Mouse (Mus musculus): ENCODE results near the gene Srpk2.
"Not testable (repeated sequence)": the region's sequence is repeated elsewhere in the genome, so short reads cannot be mapped to it uniquely, and the experiment has no call there.

The Srpk2 gene

DNA sequence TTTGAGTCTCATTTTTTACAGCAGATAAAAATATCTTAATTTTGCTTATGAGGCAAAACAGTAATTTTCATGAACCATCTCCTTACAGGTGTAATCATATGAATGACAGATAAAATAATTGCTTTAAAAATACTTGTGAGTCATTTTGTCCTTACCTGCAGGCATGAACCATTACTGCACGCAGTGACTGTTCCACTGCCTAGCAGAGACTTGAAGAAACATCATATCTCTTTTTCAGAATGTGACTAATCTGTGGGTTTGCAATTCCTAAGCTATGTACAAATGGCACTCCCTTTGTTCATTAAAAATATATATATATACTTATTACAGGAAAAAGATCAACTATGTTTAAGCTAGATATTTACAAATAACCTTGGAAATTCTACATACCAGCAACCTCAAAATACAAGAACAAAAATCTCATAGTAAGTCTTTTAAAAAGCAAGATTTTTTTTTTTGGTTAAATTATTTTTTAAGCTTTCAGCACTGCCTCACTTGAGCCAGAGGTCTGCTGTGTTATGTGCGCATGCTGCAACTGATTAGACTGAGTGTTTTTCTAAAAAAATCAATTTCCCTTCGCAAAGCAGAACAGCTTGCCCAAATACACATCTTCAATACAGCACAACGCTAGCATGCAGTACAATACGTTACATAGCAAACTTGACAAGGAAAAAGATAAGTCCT is 68.7 kb downstream of the Srpk2 start:
- DNase-seq (ENCODE audit: low spot score in 2 of 2): no peak

DNA sequence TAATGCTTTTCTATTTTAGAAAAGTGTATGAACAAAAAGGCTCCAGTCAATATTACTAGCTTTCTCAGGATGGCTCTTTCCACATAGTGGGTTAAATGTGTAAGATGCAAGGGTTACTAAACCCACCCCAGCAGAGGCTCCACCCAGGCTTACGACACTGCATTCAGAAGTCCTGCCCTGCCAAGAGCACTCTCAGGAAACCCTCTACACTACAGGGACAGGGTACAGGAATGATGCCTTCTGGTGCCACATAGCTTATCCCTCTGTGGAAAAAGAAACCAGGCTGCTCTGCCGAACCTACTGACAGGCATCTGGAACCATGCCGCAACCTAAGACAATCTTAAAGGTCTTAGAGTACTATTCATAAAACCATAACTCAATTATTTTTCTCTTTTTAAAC is 71.6 kb downstream of the Srpk2 start:
- no peak for DNase-seq (ENCODE audit: low spot score in 2 of 2)

DNA sequence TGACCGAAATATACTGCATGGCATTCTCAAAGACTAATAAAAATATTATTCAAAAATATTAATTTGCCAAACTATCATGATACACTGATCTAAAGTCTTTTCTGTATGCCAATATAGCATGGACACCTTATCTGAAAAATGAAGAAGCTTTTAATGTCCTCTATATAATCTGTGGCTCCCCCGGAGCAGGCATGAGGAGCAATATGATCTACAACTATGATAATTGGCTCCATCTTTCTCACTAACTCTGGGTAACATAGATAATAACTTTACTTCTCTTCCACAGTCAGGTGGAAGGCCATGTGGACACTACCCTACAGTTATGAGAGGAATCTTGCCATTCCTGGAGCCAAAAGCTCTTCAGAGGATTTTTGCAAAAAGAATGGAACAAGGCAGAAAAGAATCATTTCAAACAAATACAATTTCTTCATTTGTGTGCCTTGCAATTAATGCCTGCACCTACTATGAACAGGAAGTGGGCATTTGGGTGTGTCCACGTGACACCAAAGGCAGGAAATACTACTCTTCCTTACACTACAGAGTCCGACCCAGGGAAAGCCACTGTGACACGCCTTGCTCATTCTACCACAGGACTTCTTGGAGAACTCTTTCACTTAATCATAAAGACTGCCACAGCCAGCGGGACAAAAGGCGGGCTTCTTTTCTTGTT is 80.2 kb downstream of the Srpk2 start:
- DNase-seq (ENCODE audit: low spot score in 2 of 2): no peak

DNA sequence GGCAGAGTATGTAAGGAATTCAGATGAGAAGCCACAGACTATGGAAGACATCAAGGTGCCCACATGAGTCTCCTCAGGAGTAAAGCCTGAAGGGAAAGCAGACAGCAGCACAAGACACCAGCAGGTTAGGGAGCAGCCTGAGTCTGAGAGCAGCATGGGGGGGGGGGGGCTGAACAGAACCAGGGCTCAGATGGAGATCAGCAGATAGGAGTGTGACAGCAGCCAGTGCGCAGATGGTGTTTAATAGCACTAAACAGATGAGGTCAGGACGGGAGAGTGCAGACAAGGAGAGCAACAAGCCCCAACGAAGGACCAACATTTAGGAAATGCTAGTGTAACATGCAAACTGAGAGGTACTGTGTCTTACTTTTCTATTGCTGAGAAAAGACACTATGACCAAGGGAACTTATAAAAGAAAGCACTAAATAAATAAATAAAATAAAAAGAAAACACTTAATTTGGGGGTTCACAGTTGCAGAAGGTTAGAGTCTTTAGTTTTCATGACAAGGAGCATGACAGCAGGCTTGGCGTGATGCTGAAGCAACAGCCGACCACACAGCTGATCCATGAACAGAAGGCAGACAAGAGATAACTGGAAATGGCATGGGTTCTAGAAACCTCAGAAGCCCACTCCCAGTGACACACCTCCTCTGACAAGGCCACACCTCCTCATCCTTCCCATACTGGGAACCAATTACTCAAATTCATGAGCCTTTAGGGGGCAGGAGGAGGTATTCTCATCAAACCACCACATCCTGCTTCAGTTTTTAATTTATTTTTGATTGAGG is 84.5 kb downstream of the Srpk2 start:
- no peak for DNase-seq (ENCODE audit: low spot score in 2 of 2)

DNA sequence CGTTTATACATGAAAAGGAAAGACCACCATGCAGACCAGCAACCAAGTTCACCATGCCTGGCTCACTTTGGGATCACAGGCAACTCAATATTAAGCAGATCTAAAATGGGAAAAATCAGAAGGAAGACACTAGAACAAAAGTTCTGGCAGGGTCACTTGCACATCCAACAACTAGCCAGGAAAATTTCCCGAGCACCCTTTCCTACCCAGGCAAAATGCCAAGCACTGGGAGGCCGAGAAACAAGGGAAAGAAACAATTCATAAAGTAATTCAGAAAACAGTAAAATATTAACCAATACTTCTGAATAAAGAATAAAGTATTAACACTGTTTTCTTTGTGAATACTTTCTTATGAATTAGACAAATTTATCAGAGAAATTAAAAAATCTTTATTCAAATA is 85.2 kb downstream of the Srpk2 start:
- no peak for DNase-seq (ENCODE audit: low spot score in 2 of 2)

DNA sequence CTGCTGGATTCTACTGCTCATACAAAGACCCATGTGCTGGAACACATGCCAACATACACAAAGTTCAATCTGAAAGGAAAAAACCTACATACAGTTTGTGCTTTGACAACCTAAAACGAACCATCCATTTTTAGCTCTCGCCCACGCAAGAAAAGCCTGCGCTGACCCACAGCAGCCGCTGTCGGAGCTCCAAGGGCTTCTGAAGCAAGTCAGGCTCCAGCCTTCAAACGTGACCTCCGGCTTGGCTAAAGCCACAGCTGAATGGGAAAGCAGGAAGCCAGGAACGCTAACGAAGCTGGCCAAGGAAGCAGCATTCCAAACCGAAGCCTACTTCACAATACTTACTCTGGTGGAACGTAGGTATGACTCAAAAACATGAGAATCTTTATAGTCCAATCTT is 85.9 kb downstream of the Srpk2 start:
- DNase-seq (ENCODE audit: low spot score in 2 of 2): no peak

DNA sequence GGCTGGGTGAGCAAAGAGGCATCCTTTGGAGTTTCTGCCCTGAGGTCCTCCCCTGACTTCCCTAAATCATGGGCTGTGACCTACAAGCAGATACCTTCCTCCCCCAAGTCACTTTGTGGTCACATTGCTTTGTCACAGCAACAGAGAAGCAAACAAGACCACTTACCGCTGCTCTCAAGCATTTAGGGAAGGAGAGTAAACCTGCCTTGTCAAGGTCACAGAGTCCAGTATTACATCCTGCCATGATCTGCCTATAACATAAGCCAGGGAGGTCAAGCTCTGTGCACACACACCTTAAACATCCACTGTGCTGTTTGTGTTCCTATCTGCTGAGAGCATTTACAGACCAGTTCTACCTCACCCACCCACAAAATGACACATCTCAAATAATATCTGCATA is 86.4 kb downstream of the Srpk2 start:
- no peak for DNase-seq (ENCODE audit: low spot score in 2 of 2)

DNA sequence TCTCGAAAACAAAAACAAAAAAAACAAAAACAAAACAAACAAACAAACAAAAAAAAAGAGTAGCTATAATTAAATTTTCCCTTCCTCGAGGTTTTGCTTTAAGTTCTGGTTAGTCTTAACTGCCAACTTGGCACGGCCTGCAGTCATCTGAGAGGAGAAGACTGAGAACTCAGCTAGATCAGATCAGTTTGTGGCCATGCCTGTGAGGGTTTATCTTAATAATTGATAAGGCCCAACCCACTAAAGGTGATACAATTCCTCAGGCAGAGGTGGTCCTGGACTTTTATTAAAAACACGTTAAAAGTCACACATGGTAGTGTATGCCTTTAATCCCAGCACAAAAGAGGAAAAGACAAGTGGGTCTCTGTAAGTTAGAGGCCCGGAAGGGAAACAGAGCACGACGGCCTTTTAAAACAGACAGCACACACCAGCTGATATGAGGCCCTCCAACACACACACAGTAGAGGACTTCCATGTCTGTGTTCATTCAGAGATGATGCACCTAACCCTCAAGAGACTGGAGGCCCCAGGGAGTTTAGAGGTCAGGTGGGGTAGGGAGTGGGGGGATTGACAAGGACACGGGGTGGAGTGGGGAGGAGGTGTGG is 87.1 kb downstream of the Srpk2 start:
- DNase-seq (ENCODE audit: low spot score in 2 of 2): no peak

DNA sequence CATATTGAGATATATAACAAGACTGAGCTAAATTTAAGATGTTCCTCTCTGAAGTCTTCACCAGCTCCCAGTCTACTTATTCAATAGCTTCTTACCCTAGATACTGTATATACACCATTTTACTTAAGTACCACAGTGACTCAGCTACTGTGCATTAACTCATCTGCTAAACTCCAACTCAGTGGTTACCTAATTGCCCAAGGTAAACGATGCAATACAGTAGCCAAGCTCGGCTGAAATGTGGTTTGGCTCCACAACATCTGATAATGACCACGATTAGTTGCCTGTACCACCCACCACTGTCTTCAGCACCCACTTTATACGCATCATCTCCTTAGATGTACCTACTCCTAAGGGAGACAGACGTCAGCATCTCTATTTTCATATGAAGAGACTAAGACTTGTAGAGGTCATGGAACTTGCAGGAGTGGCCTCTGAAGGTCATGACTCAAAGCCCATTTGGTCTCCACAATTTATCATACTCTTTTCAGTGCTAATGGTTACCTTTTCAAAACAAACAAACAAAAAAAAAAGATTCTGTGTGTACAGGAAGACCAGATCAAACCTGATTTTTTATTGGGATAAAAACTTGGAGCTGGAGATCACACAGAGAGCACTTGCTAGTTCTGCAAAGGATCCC is 88.0 kb downstream of the Srpk2 start:
- no peak for DNase-seq (ENCODE audit: low spot score in 2 of 2)

DNA sequence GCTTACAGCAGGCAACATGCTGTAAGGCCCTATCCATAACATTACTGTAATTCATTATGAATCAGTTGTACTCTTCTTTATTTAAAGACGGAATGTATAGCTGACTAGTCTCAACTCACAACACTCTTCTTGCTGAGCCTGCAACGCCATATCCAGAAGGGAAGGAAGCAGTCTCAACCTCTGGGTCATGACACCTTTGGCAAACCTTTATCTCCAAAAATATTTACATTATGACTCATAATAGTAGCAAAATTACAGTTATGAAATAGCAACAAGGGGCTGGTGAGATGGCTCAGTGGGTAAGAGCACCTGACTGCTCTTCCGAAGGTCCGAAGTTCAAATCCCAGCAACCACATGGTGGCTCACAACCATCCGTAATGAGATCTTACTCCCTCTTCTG is 94.1 kb downstream of the Srpk2 start:
- DNase-seq (ENCODE audit: low spot score in 2 of 2): not testable (repeated sequence)

DNA sequence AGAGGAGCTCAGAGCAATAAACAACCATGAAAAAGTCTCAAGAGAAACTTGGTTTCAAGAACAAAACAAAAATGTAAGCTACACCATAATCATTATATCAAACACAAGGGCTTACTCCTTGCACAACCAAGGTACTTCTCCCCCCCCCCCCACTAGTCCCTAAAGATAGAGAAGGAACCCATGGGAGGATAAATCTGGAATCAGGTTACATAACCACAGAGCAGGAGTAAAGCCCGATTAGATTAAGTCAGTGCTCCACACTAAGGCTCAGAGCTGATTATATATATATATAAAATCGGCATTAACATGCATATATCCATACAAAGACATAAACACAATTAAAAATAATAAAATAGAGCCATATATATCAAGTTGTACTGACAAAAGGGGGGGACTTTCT is 96.8 kb downstream of the Srpk2 start:
- DNase-seq (ENCODE audit: low spot score in 2 of 2): no peak

DNA sequence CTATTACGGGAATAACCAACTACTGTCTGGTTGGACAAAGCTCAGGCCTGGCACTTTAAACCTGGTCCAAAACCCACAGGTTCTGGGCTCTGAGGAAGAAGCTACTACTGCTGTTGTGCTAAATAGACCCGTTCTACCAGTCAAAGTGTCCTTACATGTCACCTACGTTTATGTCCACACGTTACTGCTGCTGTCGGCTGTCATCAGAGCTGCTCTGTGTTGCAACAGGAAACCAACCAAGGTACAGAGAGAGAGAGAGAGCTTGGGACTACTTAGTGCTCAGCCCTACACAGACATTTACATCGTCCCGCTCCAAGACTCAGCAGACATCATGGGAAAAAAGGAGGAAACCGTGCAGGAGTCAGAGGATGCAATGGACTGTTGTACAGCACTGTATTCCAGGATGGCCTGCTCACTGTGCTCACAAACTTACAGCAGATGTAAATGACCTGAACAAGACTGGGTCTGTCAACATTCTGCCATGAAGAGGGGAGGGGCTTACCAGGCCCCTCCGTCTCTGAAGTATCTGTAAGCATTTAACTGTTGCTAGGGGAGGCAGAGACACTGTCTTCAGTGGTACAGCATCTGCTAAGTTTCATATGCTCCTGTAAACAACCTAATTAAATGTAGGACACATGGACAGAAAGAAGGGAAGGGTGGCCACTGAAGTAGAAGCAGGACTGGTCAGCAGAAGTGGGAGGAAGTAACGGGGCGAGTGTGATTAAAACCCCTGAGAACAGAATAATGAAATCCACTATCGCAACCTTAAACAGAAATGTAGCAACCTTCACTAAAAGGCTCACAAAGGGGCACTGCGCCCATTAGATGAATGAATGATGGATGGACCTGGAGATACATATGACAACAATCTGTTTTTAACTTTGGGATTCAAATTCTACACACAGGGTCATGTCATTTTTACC is 97.6 kb downstream of the Srpk2 start:
- DNase-seq (ENCODE audit: low spot score in 2 of 2): no peak

DNA sequence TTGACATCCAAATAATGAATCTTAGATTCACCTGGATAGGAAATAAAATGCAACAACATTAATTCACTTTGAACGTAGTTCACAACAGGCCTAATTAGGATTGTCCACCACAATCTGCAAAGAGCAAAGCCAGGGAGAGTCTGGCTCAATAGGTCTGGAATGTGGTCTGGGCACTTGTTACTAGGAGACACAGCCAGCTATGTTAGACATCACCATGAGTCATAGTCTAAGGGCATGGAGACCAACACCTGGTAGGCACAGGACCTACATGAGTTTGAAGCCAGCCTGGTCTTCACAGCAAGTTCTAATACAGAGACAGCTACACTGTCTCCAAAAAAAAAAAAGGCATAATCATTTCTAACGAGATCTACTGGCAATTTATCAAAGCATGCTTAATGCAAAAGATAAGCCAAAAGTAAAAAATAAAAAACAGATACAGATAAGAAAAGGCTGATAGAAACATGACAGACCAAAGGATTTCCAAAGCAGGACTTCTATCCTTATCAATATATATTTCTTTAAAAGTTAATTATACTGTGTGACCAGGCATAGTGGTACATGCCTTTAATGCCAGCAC is 102.8 kb downstream of the Srpk2 start:
- DNase-seq (ENCODE audit: low spot score in 2 of 2): no peak

DNA sequence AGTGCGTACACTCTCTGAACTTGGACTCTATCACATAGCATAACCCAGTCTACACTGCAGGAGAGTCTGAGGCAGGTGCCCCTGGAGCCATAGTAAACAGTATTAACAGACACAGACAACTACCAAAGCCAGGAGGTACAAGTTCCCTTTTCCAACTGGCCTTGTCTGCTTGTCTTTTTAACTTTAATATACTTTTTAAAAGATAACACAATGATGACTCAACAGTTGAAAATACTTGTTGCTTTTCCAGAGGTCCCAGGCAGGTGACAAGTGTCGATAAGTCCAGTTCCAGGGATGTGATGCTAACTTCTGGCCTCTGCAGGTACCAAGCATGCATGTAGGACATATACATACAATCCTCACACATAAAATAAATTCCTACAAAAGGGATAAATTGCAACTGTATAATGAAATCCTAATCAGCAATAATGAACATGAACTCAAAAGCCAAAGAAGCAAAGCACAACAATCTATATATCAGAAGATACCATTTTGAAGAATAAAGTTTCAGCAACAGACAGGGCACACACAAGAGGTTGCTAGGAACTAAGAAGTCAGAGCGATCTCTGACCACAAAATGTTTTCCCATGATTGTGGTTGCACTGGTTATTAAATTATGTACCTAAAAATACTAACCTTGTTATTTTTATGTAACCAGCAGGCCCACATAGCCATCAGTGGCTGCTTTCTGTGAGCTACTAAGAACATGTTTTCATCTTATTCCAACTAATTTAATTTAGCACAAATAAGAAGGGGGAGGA is 105.1 kb downstream of the Srpk2 start:
- DNase-seq (ENCODE audit: low spot score in 2 of 2): no peak

DNA sequence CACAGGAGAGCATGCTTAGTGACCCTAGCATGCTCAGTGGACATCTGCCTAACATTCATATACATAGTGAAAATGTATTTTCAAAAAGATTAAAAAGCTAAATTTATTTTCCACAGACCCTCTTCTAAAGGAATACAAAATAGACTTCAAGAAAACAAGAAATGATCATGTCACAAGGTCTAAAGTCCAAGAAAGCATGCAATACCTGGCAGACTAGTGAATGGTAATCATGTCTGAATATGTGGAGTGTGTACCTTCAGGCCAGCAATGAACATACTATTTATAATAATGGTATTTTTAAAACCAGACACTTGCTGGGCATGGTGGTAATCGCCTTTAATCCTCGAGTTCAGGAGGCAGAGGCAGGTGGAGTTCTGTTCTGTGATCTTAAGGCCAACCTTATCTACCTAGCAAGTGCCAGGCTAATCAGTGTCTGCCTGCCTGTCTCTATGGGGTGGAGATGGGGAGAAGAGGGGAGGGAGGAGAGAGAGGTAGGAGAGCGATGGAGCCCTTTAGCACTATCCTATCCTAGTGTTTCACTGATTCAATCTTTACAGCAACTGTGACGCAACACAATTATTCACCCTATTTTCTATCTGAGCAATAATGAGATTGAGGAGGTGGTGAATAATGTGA is 106.0 kb downstream of the Srpk2 start:
- no peak for DNase-seq (ENCODE audit: low spot score in 2 of 2)

DNA sequence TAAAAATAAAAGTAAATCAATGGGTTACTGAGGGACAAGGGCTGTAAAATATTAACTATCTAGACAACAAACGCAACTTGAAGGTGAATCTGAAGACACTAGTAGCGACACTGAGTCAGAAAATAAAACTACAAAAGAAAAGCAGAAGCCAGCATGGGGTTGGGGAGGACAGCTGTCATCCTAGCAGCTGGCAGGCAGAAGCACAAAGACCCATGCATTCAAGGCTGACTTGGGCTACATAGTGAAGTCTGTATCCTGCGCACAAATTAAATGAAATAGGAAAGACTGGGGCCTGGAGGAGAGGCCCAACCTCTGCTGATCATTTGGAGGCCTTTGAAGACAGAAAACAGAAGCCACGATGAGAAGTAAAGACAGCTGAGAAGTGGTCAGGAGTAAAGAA is 106.6 kb downstream of the Srpk2 start:
- no peak for DNase-seq (ENCODE audit: low spot score in 2 of 2)

DNA sequence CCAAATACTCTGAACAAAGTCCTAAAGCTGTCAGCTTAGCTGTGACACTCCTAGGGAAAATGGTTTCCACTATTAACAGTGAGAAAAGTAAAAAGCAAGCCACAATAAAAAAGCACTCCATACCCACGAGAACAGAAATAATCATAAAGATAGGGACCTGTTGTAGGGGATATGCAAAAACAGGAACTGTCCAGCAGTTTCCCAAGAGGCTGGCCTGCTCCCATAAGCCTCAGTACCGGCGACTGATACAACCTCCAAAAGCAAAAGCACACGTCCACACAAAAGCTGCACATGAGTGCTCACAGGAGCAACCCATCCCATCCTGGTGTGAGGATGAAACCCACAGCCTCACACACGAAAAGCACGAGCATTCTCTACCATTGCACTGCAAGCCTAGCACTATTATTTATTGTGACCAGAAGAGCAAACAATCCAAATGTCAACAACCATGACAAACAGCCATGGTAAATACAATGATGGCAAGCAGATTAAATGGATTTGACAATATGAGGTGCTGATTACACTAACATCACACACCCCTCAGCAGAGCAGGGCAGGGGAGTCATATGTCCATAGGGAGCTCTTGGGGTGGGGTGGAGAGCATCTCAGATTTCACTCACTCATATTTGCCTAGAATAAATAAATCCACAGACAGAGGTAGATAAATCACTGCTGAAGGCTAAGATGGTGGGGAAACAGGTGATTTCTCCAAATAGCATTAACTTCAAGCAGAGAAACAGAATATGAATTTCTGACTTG is 107.9 kb downstream of the Srpk2 start:
- no peak for DNase-seq (ENCODE audit: low spot score in 2 of 2)

DNA sequence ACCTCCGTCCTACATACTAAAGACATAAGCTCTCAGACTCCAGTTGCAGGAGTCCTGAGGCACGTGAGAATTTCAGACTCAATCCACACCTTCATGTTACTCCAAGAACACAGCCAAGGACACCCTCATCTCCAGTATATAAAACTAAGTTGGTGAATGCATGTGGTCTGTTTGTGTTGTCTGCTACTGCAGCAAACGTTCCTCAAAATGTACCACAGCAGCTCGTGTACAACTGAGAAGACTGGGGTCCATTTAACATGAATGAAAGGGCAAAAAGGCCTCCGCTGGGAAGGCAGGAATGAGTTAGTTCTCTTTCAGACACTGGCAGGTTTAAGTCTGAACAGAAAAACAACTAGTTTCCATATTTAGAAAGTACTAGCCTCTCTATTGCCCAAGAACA is 110.5 kb downstream of the Srpk2 start:
- no peak for DNase-seq (ENCODE audit: low spot score in 2 of 2)

DNA sequence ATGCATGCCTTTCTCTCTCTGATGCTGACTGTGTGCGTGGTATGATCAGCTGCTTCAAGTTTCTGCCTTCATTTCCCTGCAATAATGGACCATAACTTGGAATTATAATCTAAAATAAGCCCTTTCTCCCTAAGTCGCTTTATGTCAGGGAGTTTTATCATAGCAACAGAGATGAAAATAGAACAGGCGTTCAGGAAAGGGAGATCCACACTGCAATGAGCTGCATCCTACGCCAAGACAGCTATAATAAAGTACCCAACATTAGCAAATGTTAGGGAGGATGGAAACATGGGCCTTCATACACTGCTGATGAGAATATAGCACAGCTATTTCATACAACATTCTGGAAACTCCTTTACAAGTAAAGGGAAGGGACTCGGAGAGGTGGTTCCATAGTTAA is 116.2 kb downstream of the Srpk2 start:
- no peak for DNase-seq (ENCODE audit: low spot score in 2 of 2)
